Mouse (Mus musculus) kidney, postnatal 0 days (tissue): ENCODE measurements around the gene Nckap5. TPM values are rescaled to one million over a fixed set of nuclear protein-coding genes. Genes with fewer than 3 reads are reported as not detected.

Experiments used
- ATAC-seq: fragments of 200-750 bp; cut with Nextera tagmentation; replicated peaks from 2 replicates; pipeline ENCODE4 v1.8.0; 2017; ENCODE audit warnings: low read depth, moderate number of reproducible peaks, moderate TSS enrichment, moderate library complexity; ENCODE audit not compliant: low FRiP score
- DNase-seq: peaks from one replicate; pipeline ENCODE4 v3.0.0-alpha.2; 2016; ENCODE audit warnings: low spot score
- H3K27ac ChIP-seq: fragments of 300-500 bp; sonication (generic); 2 replicates; pipeline ENCODE4 v1.5.1; 2014; ENCODE audit warnings: mild to moderate bottlenecking
- H3K27me3 ChIP-seq: fragments of 300-500 bp; sonication (generic); 2 replicates; pipeline ENCODE4 v1.6.1; 2014; ENCODE audit warnings: low read length, mixed read lengths; ENCODE audit not compliant: insufficient read depth
- H3K36me3 ChIP-seq: fragments of 300-500 bp; sonication (generic); 2 replicates; pipeline ENCODE4 v1.6.1; 2014; ENCODE audit warnings: low read length, mixed read lengths; ENCODE audit not compliant: insufficient read depth
- H3K4me1 ChIP-seq: fragments of 300-500 bp; sonication (generic); replicated peaks from 2 replicates; pipeline ENCODE4 v1.6.1; 2014; ENCODE audit warnings: antibody characterized with exemption, low read length, mixed read lengths; ENCODE audit not compliant: insufficient read depth
- H3K4me2 ChIP-seq: fragments of 300-500 bp; sonication (generic); 2 replicates; pipeline ENCODE4 v1.6.1; 2014; ENCODE audit warnings: mild to moderate bottlenecking, low read length, moderate library complexity, mixed read lengths
- H3K4me3 ChIP-seq: fragments of 300-500 bp; sonication (generic); replicated peaks from 2 replicates; pipeline ENCODE4 v1.5.1; 2014; ENCODE audit warnings: low read depth, low read length
- H3K9ac ChIP-seq: fragments of 300-500 bp; sonication (generic); 2 replicates; pipeline ENCODE4 v1.6.1; 2014; ENCODE audit warnings: low read depth, low read length
- H3K9me3 ChIP-seq: fragments of 300-500 bp; sonication (generic); replicated peaks from 2 replicates; pipeline ENCODE4 v1.6.1; 2016; ENCODE audit warnings: low read length, inconsistent platforms, mixed read lengths
- CTCF ChIP-seq: IDR thresholded peaks from 2 replicates; pipeline ENCODE4 v1.5.1; 2016; ENCODE audit warnings: antibody characterized with exemption, low read depth, mild to moderate bottlenecking, moderate library complexity
- WGBS: fragments of 180-500 bp; shearing (Covaris S2); extraction: QIAGEN DNeasy Blood & Tissue Kit; methylation state at CpG from one replicate; pipeline ENCODE4 v1.1.7; 2014; 5-methylcytosine and 5-hydroxymethylcytosine counted together
- polyA plus RNA-seq: library from polyadenylated mRNA; unstranded; fragments of >200 nt; fragmentation: Nextera tagmentation; extraction: Ambion mirVana; gene quantifications from 2 replicates; pipeline ENCODE4 v1.2.1, GENCODE M21; 2015

Gene Nckap5
- polyA plus RNA-seq, 1 experiment from 2014 or later = 4.0 TPM

DNA sequence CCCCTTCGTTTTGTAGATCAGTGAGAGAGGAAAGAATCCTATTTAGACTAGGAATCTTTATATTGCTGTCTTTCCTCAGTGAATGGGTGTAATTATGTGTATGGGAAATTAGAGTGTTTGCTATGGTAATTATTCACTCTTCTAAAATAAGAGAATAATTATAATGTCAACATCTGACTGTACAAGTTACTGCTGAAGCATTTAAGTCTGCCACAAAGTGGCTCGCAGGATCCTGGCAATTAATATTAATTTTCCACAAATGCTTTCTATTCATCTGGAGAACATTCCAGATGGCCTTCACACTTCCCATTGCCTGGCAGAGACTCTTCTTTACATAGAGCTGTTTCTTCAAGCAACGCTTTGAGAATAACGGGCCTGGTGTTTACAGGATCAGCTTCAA is 439.4 kb downstream of the Nckap5 start:
- no peak for TF ChIP-seq CTCF
- WGBS = 79% methylated on average over 4 of the region's 4 CpGs
- H3K27me3 ChIP-seq = no peaks in the 10 kb centered on the region
- no peak overlapping the region for H3K27ac ChIP-seq
- ATAC-seq (no peak), DNase-seq (no peak)
- no peaks in the 10 kb centered on the region for H3K36me3 ChIP-seq
- no peak overlapping the region for H3K4me3 ChIP-seq
- no peaks in the 10 kb centered on the region for H3K4me1 ChIP-seq
- no peaks in the 10 kb centered on the region for H3K9me3 ChIP-seq
- H3K9ac ChIP-seq = no peak overlapping the region
- H3K4me2 ChIP-seq = no peak overlapping the region

- H3K27me3 ChIP-seq = no peaks in the 10 kb centered on the region
- H3K27ac ChIP-seq = no peak overlapping the region
- H3K4me3 ChIP-seq = no peak overlapping the region
- WGBS = 58% methylated on average over 9 of the region's 9 CpGs
- no peak overlapping the region for H3K9ac ChIP-seq
- no peak overlapping the region for H3K4me2 ChIP-seq
- H3K4me1 ChIP-seq = no peaks in the 10 kb centered on the region
- no peak for TF ChIP-seq CTCF
- no peaks in the 10 kb centered on the region for H3K9me3 ChIP-seq
- DNase-seq (no peak), ATAC-seq (no peak)
- H3K36me3 ChIP-seq = no peaks in the 10 kb centered on the region
Observed at GRCm38 (mm10) chr1:126377339-126377980, 453.1 kb downstream of the Nckap5 start.

DNA sequence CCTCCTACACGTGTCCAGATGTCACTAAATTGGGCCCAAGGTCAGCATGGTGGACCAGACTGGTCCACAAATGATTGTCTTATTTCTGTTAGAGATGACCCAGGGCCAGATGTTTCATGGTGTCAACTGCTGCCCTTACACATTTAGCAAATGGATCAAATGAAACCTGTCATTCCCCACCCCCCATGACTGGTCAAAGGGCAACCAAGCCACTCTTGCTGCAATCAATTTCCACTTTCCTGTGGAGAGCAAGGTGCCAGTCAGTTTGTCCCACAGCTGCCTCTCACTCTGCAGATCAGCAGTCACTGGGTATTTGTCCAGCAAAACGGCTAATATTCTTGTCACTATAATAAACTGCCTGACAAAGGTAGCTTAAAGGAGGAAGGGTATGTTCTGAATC is 463.9 kb downstream of the Nckap5 start:
- H3K4me2 ChIP-seq = no peak overlapping the region
- DNase-seq (no peak), ATAC-seq (no peak)
- H3K27ac ChIP-seq = no peak overlapping the region
- H3K4me1 ChIP-seq = no peaks in the 10 kb centered on the region
- 46% methylated on average over 2 of the region's 2 CpGs for WGBS
- no peaks in the 10 kb centered on the region for H3K27me3 ChIP-seq
- H3K4me3 ChIP-seq = no peak overlapping the region
- TF ChIP-seq CTCF = no peak
- no peaks in the 10 kb centered on the region for H3K9me3 ChIP-seq
- H3K9ac ChIP-seq = no peak overlapping the region
- H3K36me3 ChIP-seq = no peaks in the 10 kb centered on the region

GRCm38 (mm10) chr1:126364556-126364955 is 466.0 kb downstream of the Nckap5 start:
- 57% methylated on average over 6 of the region's 6 CpGs for WGBS
- no peaks in the 10 kb centered on the region for H3K27me3 ChIP-seq
- ATAC-seq = no peak
- no peak for DNase-seq
- H3K36me3 ChIP-seq = no peaks in the 10 kb centered on the region
- H3K27ac ChIP-seq = no peak overlapping the region
- H3K4me2 ChIP-seq = no peak overlapping the region
- no peak overlapping the region for H3K9ac ChIP-seq
- no peaks in the 10 kb centered on the region for H3K9me3 ChIP-seq
- H3K4me1 ChIP-seq = no peaks in the 10 kb centered on the region
- H3K4me3 ChIP-seq = no peak overlapping the region
- no peak for TF ChIP-seq CTCF

DNA sequence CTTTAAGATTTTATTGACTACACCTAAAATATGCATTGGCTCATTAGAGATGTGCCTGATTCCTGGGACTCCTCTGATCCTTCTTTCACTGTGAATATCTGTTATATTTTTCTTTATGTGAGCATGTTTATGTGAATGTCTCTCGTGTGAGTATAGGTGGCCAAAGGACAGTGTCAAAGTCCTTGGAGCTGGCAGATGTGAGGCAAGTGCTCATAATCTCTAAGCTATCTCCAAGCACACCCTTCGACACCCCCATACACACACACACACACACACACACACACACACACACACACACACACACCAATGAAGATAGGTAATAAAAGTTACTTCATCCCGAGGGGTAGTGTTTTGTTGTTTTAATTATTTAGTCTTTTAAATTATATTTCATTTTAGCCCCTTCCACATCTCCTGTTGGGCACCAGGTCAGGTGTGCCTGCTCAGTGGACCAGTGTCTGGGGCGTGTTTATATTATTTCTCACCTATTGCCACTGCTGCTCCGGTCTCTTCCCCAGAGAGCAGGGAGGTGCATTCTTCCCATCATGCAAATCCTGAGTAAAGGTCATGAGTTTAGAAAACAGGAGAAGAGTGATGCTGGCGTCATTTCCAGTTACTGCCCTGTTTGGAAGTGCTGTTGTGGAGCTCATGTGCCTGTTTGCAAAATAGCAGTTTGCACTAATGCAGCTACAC is 469.9 kb downstream of the Nckap5 start:
- Histone ChIP-seq H3K9me3 (no peaks in the 10 kb centered on the region), H3K27me3 (no peaks in the 10 kb centered on the region), H3K4me2 (no peak overlapping the region), H3K9ac (no peak overlapping the region), H3K4me3 (no peak overlapping the region), H3K36me3 (no peaks in the 10 kb centered on the region), H3K4me1 (no peaks in the 10 kb centered on the region), H3K27ac (no peak overlapping the region)
- 60% methylated on average over 6 of the region's 6 CpGs for WGBS
- TF ChIP-seq CTCF = no peak
- DNase-seq = no peak
- ATAC-seq = no peak

DNA sequence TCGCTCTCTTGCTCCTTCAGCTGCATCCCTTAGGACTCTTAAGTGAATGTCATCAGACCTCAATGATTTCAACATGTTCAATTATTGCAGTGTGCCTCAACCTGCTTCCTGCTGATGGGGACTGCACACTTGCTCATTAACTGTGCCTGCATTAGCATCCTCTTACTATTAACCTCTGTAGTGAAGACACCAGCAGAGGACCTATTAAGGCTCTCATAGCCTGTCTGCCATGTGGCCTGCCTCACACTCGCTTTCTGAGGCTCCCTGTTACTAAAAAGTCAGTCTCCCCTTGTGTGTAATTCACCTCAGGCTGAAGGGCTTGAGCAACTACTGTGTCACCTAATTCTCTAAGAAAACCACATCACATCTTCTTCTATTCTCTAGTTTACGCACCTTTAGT is 470.5 kb downstream of the Nckap5 start:
- 69% methylated on average over 3 of the region's 3 CpGs for WGBS

More for the DNA sequence above, 470.5 kb downstream of the Nckap5 start:
- Histone ChIP-seq H3K27ac (no peak overlapping the region), H3K4me3 (no peak overlapping the region), H3K27me3 (no peaks in the 10 kb centered on the region), H3K9ac (no peak overlapping the region), H3K4me2 (no peak overlapping the region), H3K4me1 (no peaks in the 10 kb centered on the region), H3K9me3 (no peaks in the 10 kb centered on the region), H3K36me3 (no peaks in the 10 kb centered on the region)
- ATAC-seq (no peak), DNase-seq (no peak)
- TF ChIP-seq CTCF = no peak
